Mouse (Mus musculus): ENCODE measurements around the gene Tcf15.

GRCm38 (mm10) chr2:152143279-152144157, at the start of gene Tcf15:
- TF ChIP-seq POLR2A (IDR thresholded peaks at IDR 0.05; ENCODE audit: low read depth, low read length) (peak; percentile 20), CTCF (conservative IDR thresholded peaks at IDR 0.05; ENCODE audit: insufficient read depth, insufficient read length, low read depth, low read length) (no peak)
